Mouse (Mus musculus) neural tube, embryonic 15.5 days (tissue): ENCODE measurements at regions not wholly inside any gene's neighbourhood (a gene's known extent, or its start where the extent isn't known, plus 50 kb on each side); places are given as distances from the start of the nearest gene placed in this dataset.

Source experiments
- ATAC-seq: fragments of 200-750 bp; cut with Nextera tagmentation; 2 replicates; pipeline ENCODE4 v1.8.0; 2017; ENCODE audit warnings: mild to moderate bottlenecking, moderate TSS enrichment, moderate library complexity; ENCODE audit not compliant: low FRiP score
- H3K27ac ChIP-seq: fragments of 300-500 bp; sonication (generic); replicated peaks from 2 replicates; pipeline ENCODE4 v1.5.1; 2015; ENCODE audit warnings: mild to moderate bottlenecking, inconsistent platforms
- H3K27me3 ChIP-seq: fragments of 300-500 bp; sonication (generic); replicated peaks from 2 replicates; pipeline ENCODE4 v1.6.1; 2015; ENCODE audit warnings: inconsistent platforms
- H3K36me3 ChIP-seq: fragments of 300-500 bp; sonication (generic); 2 replicates; pipeline ENCODE4 v1.6.1; 2015; ENCODE audit warnings: inconsistent platforms
- H3K4me1 ChIP-seq: fragments of 300-500 bp; sonication (generic); 2 replicates; pipeline ENCODE4 v1.6.1; 2015; ENCODE audit warnings: inconsistent platforms
- H3K4me2 ChIP-seq: fragments of 300-500 bp; sonication (generic); 2 replicates; pipeline ENCODE4 v1.6.1; 2015; ENCODE audit warnings: inconsistent platforms, mild to moderate bottlenecking, moderate library complexity
- H3K4me3 ChIP-seq: fragments of 300-500 bp; sonication (generic); replicated peaks from 2 replicates; pipeline ENCODE4 v1.5.1; 2015; ENCODE audit warnings: mild to moderate bottlenecking, inconsistent platforms
- H3K9ac ChIP-seq: fragments of 300-500 bp; sonication (generic); replicated peaks from 2 replicates; pipeline ENCODE4 v1.6.1; 2015; ENCODE audit warnings: mild to moderate bottlenecking, inconsistent platforms
- H3K9me3 ChIP-seq: fragments of 300-500 bp; sonication (generic); replicated peaks from 2 replicates; pipeline ENCODE4 v1.6.1; 2016; ENCODE audit warnings: inconsistent platforms
- WGBS: fragments of 180-500 bp; shearing (Covaris S2); methylation state at CpG from one replicate; pipeline ENCODE4 v1.1.7; 2015; ENCODE audit warnings: mixed read lengths; 5-methylcytosine and 5-hydroxymethylcytosine counted together

- no peak overlapping the region for H3K4me3 ChIP-seq
- no peak overlapping the region for H3K4me2 ChIP-seq
- H3K9me3 ChIP-seq: no peaks in the 10 kb centered on the region
- no peak overlapping the region for H3K9ac ChIP-seq
- H3K36me3 ChIP-seq: no peaks in the 10 kb centered on the region
- no peak overlapping the region for H3K27ac ChIP-seq
- H3K4me1 ChIP-seq: peaks cover 17% of the 10 kb centered on the region
- WGBS: 70% methylated on average over 6 of the region's 6 CpGs
- no peak for ATAC-seq
- no peaks in the 10 kb centered on the region for H3K27me3 ChIP-seq
These were observed 236.8 kb upstream of the Ccdc122 start for GRCm38 (mm10) chr14:76799741-76800140.

- Histone ChIP-seq H3K27me3 (no peaks in the 10 kb centered on the region), H3K27ac (no peak overlapping the region), H3K36me3 (no peaks in the 10 kb centered on the region), H3K4me2 (no peak overlapping the region), H3K4me3 (no peak overlapping the region), H3K9me3 (no peaks in the 10 kb centered on the region), H3K4me1 (peaks cover 17% of the 10 kb centered on the region), H3K9ac (no peak overlapping the region)
- WGBS: 81% methylated on average over 8 of the region's 8 CpGs
- no peak for ATAC-seq
These were observed 237.6 kb upstream of the Ccdc122 start for GRCm38 (mm10) chr14:76798925-76799428.

GRCm38 (mm10) chr14:76798488-76798887 lies 238.1 kb upstream of the Ccdc122 start:
- Histone ChIP-seq H3K4me1 (peaks cover 17% of the 10 kb centered on the region), H3K4me3 (no peak overlapping the region), H3K4me2 (no peak overlapping the region), H3K27ac (no peak overlapping the region; the same call in 1 of the 2 replicates), H3K27me3 (no peaks in the 10 kb centered on the region), H3K9me3 (no peaks in the 10 kb centered on the region), H3K9ac (no peak overlapping the region), H3K36me3 (no peaks in the 10 kb centered on the region)
- no peak for ATAC-seq
- WGBS: 84% methylated on average over 6 of the region's 6 CpGs

- Histone ChIP-seq H3K9me3 (no peaks in the 10 kb centered on the region), H3K27me3 (no peaks in the 10 kb centered on the region), H3K4me3 (no peak overlapping the region), H3K4me2 (no peak overlapping the region), H3K36me3 (no peaks in the 10 kb centered on the region), H3K27ac (no peak overlapping the region), H3K4me1 (peaks cover 18% of the 10 kb centered on the region), H3K9ac (no peak overlapping the region)
- ATAC-seq: no peak
- 90% methylated on average over 6 of the region's 6 CpGs for WGBS
These were observed 239.1 kb upstream of the Ccdc122 start for GRCm38 (mm10) chr14:76797518-76797917.

- no peaks in the 10 kb centered on the region for H3K9me3 ChIP-seq
- WGBS: 19% methylated on average over 6 of the region's 6 CpGs
- H3K36me3 ChIP-seq: no peaks in the 10 kb centered on the region
- no peak overlapping the region for H3K9ac ChIP-seq
- H3K27me3 ChIP-seq: no peaks in the 10 kb centered on the region
- peak overlapping the region; percentile 54 for H3K27ac ChIP-seq
- ATAC-seq: peak; percentile 35; the same call in 1 of the 2 replicates
- H3K4me2 ChIP-seq: no peak overlapping the region
- H3K4me1 ChIP-seq: peaks cover 22% of the 10 kb centered on the region
- H3K4me3 ChIP-seq: no peak overlapping the region
These were observed 235.3 kb upstream of the Serp2 start for GRCm38 (mm10) chr14:76791811-76792571.

GRCm38 (mm10) chr14:76789376-76789775 lies 232.7 kb upstream of the Serp2 start:
- no peak overlapping the region for H3K4me3 ChIP-seq
- WGBS: 75% methylated on average over 7 of the region's 7 CpGs
- no peaks in the 10 kb centered on the region for H3K27me3 ChIP-seq
- ATAC-seq: no peak
- H3K36me3 ChIP-seq: no peaks in the 10 kb centered on the region
- peaks cover 11% of the 10 kb centered on the region for H3K4me1 ChIP-seq
- no peak overlapping the region for H3K4me2 ChIP-seq
- H3K27ac ChIP-seq: no peak overlapping the region
- H3K9me3 ChIP-seq: no peaks in the 10 kb centered on the region
- no peak overlapping the region for H3K9ac ChIP-seq

- ATAC-seq: no peak
- no peak overlapping the region for H3K27ac ChIP-seq
- no peaks in the 10 kb centered on the region for H3K36me3 ChIP-seq
- H3K4me1 ChIP-seq: peaks cover 11% of the 10 kb centered on the region
- no peak overlapping the region for H3K4me3 ChIP-seq
- 88% methylated on average over 6 of the region's 6 CpGs for WGBS
- H3K9me3 ChIP-seq: no peaks in the 10 kb centered on the region
- no peak overlapping the region for H3K4me2 ChIP-seq
- no peak overlapping the region for H3K9ac ChIP-seq
- no peaks in the 10 kb centered on the region for H3K27me3 ChIP-seq
These were observed 230.9 kb upstream of the Serp2 start for GRCm38 (mm10) chr14:76787601-76788000.

- peaks cover 5% of the 10 kb centered on the region for H3K4me1 ChIP-seq
- H3K4me2 ChIP-seq: no peak overlapping the region
- H3K27ac ChIP-seq: no peak overlapping the region
- H3K27me3 ChIP-seq: no peaks in the 10 kb centered on the region
- no peak overlapping the region for H3K4me3 ChIP-seq
- ATAC-seq: no peak
- no peaks in the 10 kb centered on the region for H3K36me3 ChIP-seq
- H3K9me3 ChIP-seq: no peaks in the 10 kb centered on the region
- 80% methylated on average over 4 of the region's 4 CpGs for WGBS
- H3K9ac ChIP-seq: no peak overlapping the region
These were observed 229.5 kb upstream of the Serp2 start for GRCm38 (mm10) chr14:76786214-76786613.

- H3K4me3 ChIP-seq: no peak overlapping the region
- H3K36me3 ChIP-seq: no peaks in the 10 kb centered on the region
- H3K4me1 ChIP-seq: peaks cover 19% of the 10 kb centered on the region
- H3K27ac ChIP-seq: peak overlapping the region; percentile 46; the same call in 1 of the 2 replicates
- no peaks in the 10 kb centered on the region for H3K9me3 ChIP-seq
- 73% methylated on average over 3 of the region's 3 CpGs for WGBS
- no peaks in the 10 kb centered on the region for H3K27me3 ChIP-seq
- ATAC-seq: no peak
- H3K4me2 ChIP-seq: no peak overlapping the region
- H3K9ac ChIP-seq: no peak overlapping the region
These were observed 224.8 kb upstream of the Serp2 start for GRCm38 (mm10) chr14:76781524-76781880.

- no peaks in the 10 kb centered on the region for H3K36me3 ChIP-seq
- no peak overlapping the region for H3K4me2 ChIP-seq
- peaks cover 19% of the 10 kb centered on the region for H3K4me1 ChIP-seq
- ATAC-seq: peak; percentile 50; the same call in 1 of the 2 replicates
- H3K27ac ChIP-seq: peak overlapping the region; percentile 46
- H3K4me3 ChIP-seq: no peak overlapping the region
- no peaks in the 10 kb centered on the region for H3K27me3 ChIP-seq
- no peaks in the 10 kb centered on the region for H3K9me3 ChIP-seq
- 39% methylated on average over 14 of the region's 14 CpGs for WGBS
- no peak overlapping the region for H3K9ac ChIP-seq
These were observed 224.2 kb upstream of the Serp2 start for GRCm38 (mm10) chr14:76780572-76781523.

- peaks cover 19% of the 10 kb centered on the region for H3K4me1 ChIP-seq
These were observed 222.1 kb upstream of the Serp2 start for GRCm38 (mm10) chr14:76778541-76779399.

More at GRCm38 (mm10) chr14:76778541-76779399, 222.1 kb upstream of the Serp2 start:
- H3K27ac ChIP-seq: peak overlapping the region; percentile 41; the same call in 1 of the 2 replicates
- no peaks in the 10 kb centered on the region for H3K27me3 ChIP-seq
- no peak overlapping the region for H3K9ac ChIP-seq
- no peaks in the 10 kb centered on the region for H3K36me3 ChIP-seq
- H3K4me3 ChIP-seq: no peak overlapping the region
- H3K9me3 ChIP-seq: no peaks in the 10 kb centered on the region
- H3K4me2 ChIP-seq: no peak overlapping the region
- no peak for ATAC-seq
- 57% methylated on average over 9 of the region's 9 CpGs for WGBS
